Mouse (Mus musculus): ENCODE measurements at regions not wholly inside any gene's neighbourhood (a gene's known extent, or its start where the extent isn't known, plus 50 kb on each side); places are given as distances from the start of the nearest gene placed in this dataset.
A peak's percentile ranks its signal among the peaks of the same experiment; 100 is the strongest.

GRCm38 (mm10) chr17:45928903-45929477 is 103.2 kb downstream of the Vegfa start:
- DNase-seq (ENCODE audit: low spot score in 2 of 2), result no peak

- no peak for DNase-seq (ENCODE audit: low spot score in 2 of 2)
Measured at GRCm38 (mm10) chr17:45928013-45928412, 104.2 kb downstream of the Vegfa start.

DNA sequence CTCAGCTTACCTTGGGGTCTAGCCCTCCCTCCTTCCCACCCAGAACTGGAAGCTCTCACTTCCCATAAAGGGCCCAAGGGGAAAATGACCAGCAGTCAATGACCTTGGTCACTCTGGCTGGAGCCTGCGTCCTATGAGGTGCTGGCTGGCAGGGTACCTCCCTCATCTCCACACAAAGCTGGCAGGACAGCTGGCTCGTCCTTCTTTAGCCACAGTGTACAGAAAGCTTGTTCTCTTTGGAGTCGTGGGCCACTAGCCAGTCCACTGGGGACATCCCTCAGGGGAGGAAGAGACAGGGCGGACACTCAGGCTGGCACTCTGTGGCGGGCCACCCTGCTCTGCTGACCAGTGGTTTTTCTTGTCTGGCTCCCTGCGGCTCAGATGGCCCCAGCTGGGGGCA is 106.3 kb downstream of the Vegfa start:
- DNase-seq (ENCODE audit: low spot score in 2 of 2), result no peak

GRCm38 (mm10) chr17:45924595-45924994 is 107.6 kb downstream of the Vegfa start:
- no peak for DNase-seq (ENCODE audit: low spot score in 2 of 2)

GRCm38 (mm10) chr17:45923217-45923730 is 108.9 kb downstream of the Vegfa start:
- DNase-seq (ENCODE audit: low spot score in 2 of 2), result no peak

GRCm38 (mm10) chr17:45917647-45918046 is 114.5 kb downstream of the Vegfa start:
- DNase-seq (ENCODE audit: low spot score in 2 of 2), result no peak

GRCm38 (mm10) chr17:45916937-45917336 is 115.2 kb downstream of the Vegfa start:
- peak; percentile 15 to 20 for DNase-seq (ENCODE audit: low spot score in 2 of 2)

DNA sequence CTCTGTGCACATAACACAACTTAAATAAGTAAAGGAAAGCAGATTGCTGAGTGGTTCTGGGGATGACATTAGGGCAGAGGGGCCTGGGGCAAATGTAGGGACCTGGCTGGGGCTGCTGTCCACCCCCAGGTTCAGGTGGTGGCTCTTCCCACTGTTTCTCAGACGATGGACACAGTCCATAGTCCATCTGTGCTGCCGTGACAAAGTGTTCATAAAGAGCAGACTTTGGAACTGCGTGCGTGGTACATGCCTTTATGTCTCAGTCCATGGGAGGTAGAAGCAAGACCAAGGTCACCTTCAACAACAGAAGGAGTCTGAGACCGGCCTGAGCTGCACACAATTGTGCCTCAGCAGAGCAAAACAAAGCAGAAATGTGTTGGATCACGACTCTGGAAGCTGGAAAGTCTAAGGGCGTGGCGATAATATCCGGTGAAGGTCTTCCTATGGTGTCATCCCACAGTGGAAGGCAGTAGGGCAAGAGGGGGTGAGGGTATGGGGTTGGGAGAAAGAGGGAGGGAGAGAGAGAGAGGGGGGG is 117.4 kb downstream of the Vegfa start:
- DNase-seq (ENCODE audit: low spot score in 2 of 2), result no peak

- DNase-seq (ENCODE audit: low spot score in 2 of 2), result no peak
Measured at GRCm38 (mm10) chr17:45914237-45914636, 117.9 kb downstream of the Vegfa start.

GRCm38 (mm10) chr17:45913671-45914070 is 118.5 kb downstream of the Vegfa start:
- DNase-seq (ENCODE audit: low spot score in 2 of 2), result no peak

DNA sequence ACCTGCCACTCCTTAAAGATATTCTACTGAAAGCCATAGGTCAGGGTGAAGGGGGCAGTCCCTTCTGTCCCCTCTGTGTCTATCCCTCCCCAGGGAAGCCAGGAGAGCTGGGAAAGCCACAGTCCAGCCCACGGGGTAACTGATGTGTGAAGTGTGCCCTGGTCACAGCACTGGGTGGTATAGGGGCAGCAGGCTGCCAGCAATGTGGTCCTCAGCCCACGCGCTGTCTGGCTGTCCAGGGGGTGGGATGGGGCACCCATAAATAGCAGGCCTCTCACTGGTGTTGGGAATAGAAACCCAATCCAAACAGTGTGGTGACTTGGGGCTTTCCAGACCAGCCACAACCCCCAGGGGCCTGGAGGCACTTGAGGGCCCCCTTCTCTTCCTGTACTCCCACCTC is 120.0 kb downstream of the Vegfa start:
- DNase-seq (ENCODE audit: low spot score in 2 of 2), result no peak

DNA sequence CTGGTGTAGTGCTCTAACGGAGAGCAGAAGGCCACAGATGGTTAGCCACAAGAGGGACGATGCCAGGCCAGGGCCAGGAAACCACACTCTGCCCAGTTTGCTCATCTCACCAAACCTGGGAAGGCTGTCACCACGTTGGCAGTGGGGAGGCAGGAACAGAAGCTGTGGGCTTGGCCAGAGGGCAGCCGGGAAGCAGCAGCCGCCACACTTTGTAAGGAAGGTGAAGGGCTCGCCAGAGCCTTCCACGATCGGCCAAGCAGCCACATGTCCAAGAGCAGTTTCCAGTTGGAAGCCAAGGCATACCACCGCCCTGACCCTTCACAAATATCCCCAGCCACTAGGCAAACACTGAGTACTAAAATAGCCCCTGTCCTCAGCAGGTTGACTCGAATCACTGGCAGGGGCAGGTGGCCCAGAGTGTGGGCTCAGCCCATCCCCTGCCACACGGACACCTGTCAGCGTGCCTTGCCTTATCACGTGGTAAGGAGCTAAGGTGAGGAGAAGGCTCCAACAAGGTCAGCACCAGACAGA is 120.9 kb downstream of the Vegfa start:
- no peak for DNase-seq (ENCODE audit: low spot score in 2 of 2)

GRCm38 (mm10) chr17:45910245-45910644 is 121.9 kb downstream of the Vegfa start:
- DNase-seq (ENCODE audit: low spot score in 2 of 2), result no peak

GRCm38 (mm10) chr17:45907587-45907986 is 124.6 kb downstream of the Vegfa start:
- no peak for DNase-seq (ENCODE audit: low spot score in 2 of 2)

DNA sequence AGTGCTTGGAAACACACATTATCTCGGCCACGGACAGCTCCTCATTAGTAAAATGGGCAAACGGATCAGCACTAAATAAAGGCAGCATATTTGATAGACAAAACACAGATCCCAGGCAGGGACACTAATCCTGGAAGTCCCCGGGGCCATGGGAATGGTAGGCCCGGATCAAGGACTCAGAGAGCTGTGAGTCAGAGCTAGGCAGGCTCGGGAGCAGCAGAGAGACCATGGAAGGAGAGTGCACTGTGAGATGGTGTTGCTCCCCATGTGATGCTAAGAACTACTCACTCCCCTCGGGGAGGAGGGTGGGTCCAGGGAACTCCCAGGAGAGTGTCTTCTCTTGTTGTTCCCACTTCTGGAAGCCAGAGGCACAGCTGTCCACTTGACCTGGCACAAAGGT is 126.6 kb downstream of the Vegfa start:
- DNase-seq (ENCODE audit: low spot score in 2 of 2), result no peak

DNA sequence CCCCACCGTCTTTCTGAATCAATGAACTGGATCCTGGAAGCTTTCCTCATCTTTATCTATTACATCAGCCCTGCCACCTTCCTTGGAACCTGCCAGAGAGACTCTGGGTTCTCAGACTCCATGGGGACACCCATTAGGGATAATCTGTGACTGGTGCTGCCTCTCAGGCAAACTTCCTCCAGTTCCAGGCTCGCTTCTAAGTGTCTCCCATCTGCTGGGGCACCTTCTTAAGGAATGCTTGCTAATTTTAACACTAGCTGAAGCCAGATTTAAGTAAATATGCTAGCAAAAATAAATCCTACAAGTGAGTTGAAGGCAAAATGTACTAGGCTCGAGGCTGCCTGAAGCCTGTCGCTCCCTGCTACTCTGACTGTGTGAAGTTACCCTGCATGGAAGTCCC is 127.9 kb downstream of the Vegfa start:
- peak; percentile 22 to 72 for DNase-seq (ENCODE audit: low spot score in 2 of 2)

DNA sequence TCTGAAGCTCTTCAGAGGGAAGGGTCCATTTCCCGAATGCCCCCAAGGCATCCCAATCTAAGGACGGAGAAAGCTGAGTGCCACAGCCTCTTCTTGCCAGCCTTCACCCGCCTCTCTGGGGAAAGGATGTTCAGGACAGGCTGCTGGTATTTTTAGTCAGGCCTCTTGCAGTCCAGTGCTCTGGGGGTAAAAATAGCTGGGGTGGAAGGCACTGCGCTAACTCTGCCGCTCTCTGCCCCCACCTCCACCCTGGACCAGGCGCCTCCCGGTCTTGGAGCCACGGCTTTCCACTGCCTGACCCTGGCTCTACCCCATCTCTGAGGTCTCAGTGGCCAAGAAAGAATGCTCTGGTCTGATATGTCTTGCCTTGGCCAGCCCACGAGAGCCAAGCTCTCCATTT is 128.9 kb downstream of the Vegfa start:
- DNase-seq (ENCODE audit: low spot score in 2 of 2), result no peak

DNA sequence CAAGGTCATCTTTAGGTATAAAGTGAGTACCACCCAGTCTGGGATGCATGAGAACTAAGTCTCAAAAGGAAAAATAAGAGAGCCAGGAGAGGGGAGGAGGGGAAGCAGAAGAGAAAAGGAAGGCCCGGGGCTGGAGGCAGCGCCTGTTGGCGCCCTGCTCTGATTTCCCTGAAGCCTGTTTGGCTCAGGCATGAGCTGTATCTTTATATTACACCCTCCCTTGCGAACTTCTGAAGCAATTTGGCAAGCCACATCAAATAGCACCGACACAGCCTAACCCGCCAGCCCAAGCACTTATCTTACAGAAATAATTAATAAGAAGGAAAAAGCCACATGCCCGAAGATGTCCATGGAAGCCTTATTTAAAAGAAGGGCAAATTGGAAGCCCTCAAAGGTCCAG is 129.5 kb downstream of the Vegfa start:
- no peak for DNase-seq (ENCODE audit: low spot score in 2 of 2)

DNA sequence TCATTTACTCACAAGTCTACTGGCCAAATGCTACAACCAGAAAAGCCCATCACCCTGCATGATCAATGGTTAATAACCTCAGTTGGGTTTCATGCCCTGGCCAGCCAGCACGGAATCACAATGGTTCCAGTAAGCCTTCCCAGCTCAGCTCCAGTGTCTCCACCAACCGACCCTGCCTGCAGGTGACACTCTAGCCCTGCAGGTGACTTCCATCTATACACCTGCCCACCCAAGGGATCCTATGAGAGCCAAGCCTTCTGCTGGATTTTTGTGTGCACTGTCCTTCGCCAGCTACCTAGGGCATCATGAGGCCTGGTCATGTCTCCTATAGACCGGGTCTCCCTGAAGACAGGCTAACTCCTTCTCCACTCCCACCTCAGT is 135.3 kb downstream of the Vegfa start:
- DNase-seq (ENCODE audit: low spot score in 2 of 2), result no peak

DNA sequence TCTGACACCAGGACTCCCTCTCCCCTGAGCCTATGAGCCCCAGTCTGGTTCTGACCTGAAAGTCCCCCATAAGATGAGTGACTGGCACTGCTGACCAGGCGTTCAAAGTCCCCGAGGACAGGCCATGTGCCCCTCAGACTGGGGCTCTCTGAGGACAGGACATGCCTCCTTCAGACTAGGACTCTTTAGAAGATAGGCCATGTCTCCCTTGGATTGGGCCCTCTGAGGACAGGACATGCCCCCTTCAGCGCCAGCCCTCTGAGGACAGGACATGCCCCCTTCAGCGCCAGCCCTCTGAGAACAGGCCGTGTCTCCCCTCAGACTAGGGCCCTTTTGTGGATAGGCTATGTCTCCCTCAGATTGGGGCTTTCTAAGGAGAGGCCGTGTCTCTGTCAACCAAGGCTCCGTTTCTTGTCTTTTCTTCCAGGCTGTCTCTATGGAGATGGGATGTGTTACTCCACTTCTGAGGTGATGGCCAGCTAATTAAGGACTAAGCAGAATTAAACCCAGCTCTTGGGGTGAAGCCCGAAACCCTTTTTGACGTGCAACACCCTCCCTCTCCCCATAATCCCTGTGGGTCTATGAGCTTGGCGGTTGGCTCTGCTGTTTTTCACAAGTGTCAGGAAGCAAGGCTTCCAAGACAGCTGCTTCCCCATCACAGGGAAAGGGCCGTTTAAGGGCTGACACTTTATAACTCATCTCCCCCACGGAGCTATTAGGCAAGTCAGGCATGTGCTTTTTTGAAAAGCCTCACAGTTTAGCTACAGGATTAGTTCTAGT is 135.8 kb downstream of the Vegfa start:
- DNase-seq (ENCODE audit: low spot score in 2 of 2), result no peak

DNA sequence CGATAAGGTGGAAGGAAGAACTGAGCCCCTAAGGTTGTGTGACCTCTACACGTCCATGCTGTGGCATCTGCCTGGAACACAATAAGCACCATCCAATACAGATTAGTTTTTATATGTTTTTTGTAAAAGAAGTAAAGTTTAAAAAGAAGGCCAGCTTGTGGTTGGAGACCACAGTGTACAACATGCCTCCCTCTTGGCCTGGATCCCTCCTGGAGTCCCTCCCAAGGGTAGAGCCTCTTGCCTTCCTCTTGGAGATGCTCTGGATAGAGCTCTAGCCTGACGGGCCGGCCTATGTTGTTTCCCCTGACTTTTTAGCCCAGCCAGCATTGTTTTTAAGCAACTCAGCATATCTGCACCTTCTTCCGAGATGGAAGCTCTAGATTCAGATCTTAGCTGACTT is 138.0 kb downstream of the Vegfa start:
- no peak for DNase-seq (ENCODE audit: low spot score in 2 of 2)

GRCm38 (mm10) chr17:45893698-45894097 is 138.5 kb downstream of the Vegfa start:
- DNase-seq (ENCODE audit: low spot score in 2 of 2), result peak; percentile 35 to 67

GRCm38 (mm10) chr17:45893094-45893493 is 139.1 kb downstream of the Vegfa start:
- no peak for DNase-seq (ENCODE audit: low spot score in 2 of 2)
